ENCODE assay signal across 8 mouse cellular contexts in genomic region chr6:52225612-52226568, GRCm38 (mm10). TPM values are rescaled to one million over a fixed set of nuclear protein-coding genes. Genes with fewer than 3 reads are reported as not detected.
DNase-seq lines count a peak whose midpoint lies in the region; ATAC-seq lines count a peak whose summit lies in the region.
"Had no signal": no experiment of that assay in that cellular context is flagged by ENCODE, and none has a peak within 500 bp of the region (broad histone marks: within the 10 kb centered on the region; RNA-seq: fewer than 3 reads in every experiment).

No protein-coding gene starts in this region.

- DNase-seq in thymus, postnatal 25 days = peak; percentile 7
- no peak for DNase-seq in thymus, postnatal 10 days (ENCODE audit: low spot score in 2 of 2)
- peak; percentile 85 for DNase-seq in gastrocnemius, postnatal 25 days
- peak; percentile 47 for DNase-seq in liver
- DNase-seq in urinary bladder, postnatal 4 days (ENCODE audit: low spot score in 2 of 2) = peak; percentile 81 to 89
- no peak for DNase-seq in layer of hippocampus, adult 8-10 months (ENCODE audit: low spot score in 2 of 2)

- no peak for ATAC-seq in activated CD4-positive, CD25-positive, alpha-beta regulatory T cell, adult 4 months

RNA-seq across cellular contexts. Expression of gene Hoxa7, which starts 4.2 kb away (rescaled TPM):
- total RNA-seq in gastrocnemius, postnatal 25 days (2021) = 1 to 10 TPM; 4.7 to 5.5 TPM
- not detected for total RNA-seq in layer of hippocampus, adult 8-10 months (2022)
- polyA plus RNA-seq in activated CD4-positive, CD25-positive, alpha-beta regulatory T cell, adult 4 months (2017; shearing (Covaris generic)) = not detected

RNA-seq across cellular contexts. Expression of gene Hoxa9, which starts 5.0 kb away (rescaled TPM):
- total RNA-seq in gastrocnemius, postnatal 25 days (2021) = 10 to 100 TPM in 1 of 2 experiments, 1 to 10 TPM in 1; 5.7 to 13.5 TPM
- not detected for total RNA-seq in layer of hippocampus, adult 8-10 months (2022)
- polyA plus RNA-seq in activated CD4-positive, CD25-positive, alpha-beta regulatory T cell, adult 4 months (2017; shearing (Covaris generic)) = under 1 TPM in 1 of 2 experiments, not detected in 1; 0.11 TPM
- polyA plus RNA-seq: embryonic facial prominence, embryonic 12.5 days had no signal

RNA-seq across cellular contexts. Expression of gene Gm28308, which starts 12.8 kb away (rescaled TPM):
- total RNA-seq in gastrocnemius, postnatal 25 days (2021) = under 1 TPM in 1 of 2 experiments, not detected in 1; 0.46 TPM
- not detected for total RNA-seq in layer of hippocampus, adult 8-10 months (2022)
- polyA plus RNA-seq in activated CD4-positive, CD25-positive, alpha-beta regulatory T cell, adult 4 months (2017; shearing (Covaris generic)) = not detected
- polyA plus RNA-seq: embryonic facial prominence, embryonic 12.5 days had no signal

RNA-seq across cellular contexts. Expression of gene Hoxa3, which starts 12.8 kb away (rescaled TPM):
- total RNA-seq in gastrocnemius, postnatal 25 days (2021) = 1 to 10 TPM; 2.4 to 3.3 TPM
- total RNA-seq in layer of hippocampus, adult 8-10 months (2022) = not detected
- under 1 TPM in 1 of 2 experiments, not detected in 1; 0.21 TPM for polyA plus RNA-seq in activated CD4-positive, CD25-positive, alpha-beta regulatory T cell, adult 4 months (2017; shearing (Covaris generic))

RNA-seq across cellular contexts. Expression of gene Hoxa10, which starts 14.8 kb away (rescaled TPM):
- total RNA-seq in gastrocnemius, postnatal 25 days (2021) = 10 to 100 TPM; 14.8 to 18.4 TPM
- total RNA-seq in layer of hippocampus, adult 8-10 months (2022) = not detected
- not detected for polyA plus RNA-seq in activated CD4-positive, CD25-positive, alpha-beta regulatory T cell, adult 4 months (2017; shearing (Covaris generic))

Comparison
In these comparisons a context has a peak if more than half of its experiments do, and no peak if none do; other contexts are left out.
1. DNase-seq: peak in thymus, postnatal 25 days (single experiment), gastrocnemius, postnatal 25 days (single experiment), liver (single experiment) and urinary bladder, postnatal 4 days (2 of 2); none in thymus, postnatal 10 days (0 of 2) and layer of hippocampus, adult 8-10 months (0 of 2).
2. RNA of gene Hoxa7, which starts 4.2 kb away (total RNA-seq): 4.7 to 5.5 TPM in gastrocnemius, postnatal 25 days; not detected in layer of hippocampus, adult 8-10 months; every median in the first group is over 4 times any median in the second.
3. RNA of gene Hoxa9, which starts 5.0 kb away (total RNA-seq): 5.7 to 13.5 TPM in gastrocnemius, postnatal 25 days; not detected in layer of hippocampus, adult 8-10 months; every median in the first group is over 4 times any median in the second.